Mouse (Mus musculus): Measurements from ENCODE around the gene Clnk. TPM values are rescaled to one million over a fixed set of nuclear protein-coding genes. Genes with fewer than 3 reads are reported as not detected.

Clnk gene
- polyA plus RNA-seq, 1 experiment from 2014 or later = 0.13 TPM

DNA sequence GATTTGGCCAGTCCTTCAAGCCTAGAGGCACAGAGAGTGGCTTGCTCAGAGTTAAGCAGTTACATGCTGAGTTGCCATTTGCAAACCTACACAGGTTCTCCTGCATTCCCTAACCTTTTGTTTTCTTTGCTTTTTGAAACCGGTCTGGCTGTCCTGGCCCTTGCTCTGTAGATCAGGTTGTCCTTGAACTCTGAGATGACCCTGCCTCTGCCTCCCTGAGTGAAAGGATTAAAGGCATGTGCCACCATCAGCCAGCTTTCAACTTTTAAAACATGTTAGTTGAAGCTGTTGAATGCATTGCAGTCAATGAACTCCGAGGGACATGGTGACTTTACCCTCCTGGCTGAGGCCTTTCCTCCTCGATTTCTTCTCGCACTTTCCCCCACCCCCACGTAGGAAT lies 217.8 kb downstream of the Clnk start:
- no peaks in the 10 kb centered on the region for H3K36me3 ChIP-seq (ENCODE audit: control insufficient read depth, insufficient read depth)
- no peaks in the 10 kb centered on the region for H3K27me3 ChIP-seq (replicated peaks; ENCODE audit: control insufficient read depth, insufficient read depth, low read length)
- H3K9me3 ChIP-seq (ENCODE audit: control insufficient read depth) = no peaks in the 10 kb centered on the region
- 78% methylated on average over 5 of the region's 5 CpGs for WGBS
- H3K4me3 ChIP-seq (ENCODE audit: low read depth, low read length) = no peak overlapping the region
- TF ChIP-seq CTCF (IDR thresholded peaks at IDR 0.05; ENCODE audit: low read depth) = no peak
- H3K27ac ChIP-seq (ENCODE audit: low read depth, low read length) = no peak overlapping the region
- no peaks in the 10 kb centered on the region for H3K4me1 ChIP-seq (replicated peaks; ENCODE audit: control insufficient read depth, insufficient read depth, low read length)
- ATAC-seq = no peak
- no peak overlapping the region for H3K4me2 ChIP-seq (replicated peaks; ENCODE audit: low read depth)
- H3K9ac ChIP-seq (ENCODE audit: low read depth, low read length) = no peak overlapping the region

Other genes starting within 250 kb of the Clnk start
- gene Zfp518b, start 192.0 kb downstream of the Clnk start, polyA plus RNA-seq (2015; fragmentation: Nextera tagmentation; extraction: Ambion mirVana) = 2.5 and 2.6 TPM in 2 replicates